Mouse (Mus musculus) adrenal gland, postnatal 25 days (tissue): ENCODE results near the gene Rhof. TPM values are rescaled to one million over a fixed set of nuclear protein-coding genes. Genes with fewer than 3 reads are reported as not detected.

Experiments
- DNase-seq: peaks from one replicate; pipeline ENCODE4 v3.0.0; 2021; ENCODE audit warnings: mixed read lengths
- total RNA-seq: library from RNA; stranded (reverse); gene quantifications from 2 replicates; pipeline ENCODE4 v1.2.3, GENCODE M21; 2021

The Rhof gene
- total RNA-seq, 1 experiment from 2014 or later, result 1.6 TPM

GRCm38 (mm10) chr5:123135471-123136360 is 3.2 kb upstream of the Rhof start:
- peak; percentile 91 for DNase-seq

- no peak for DNase-seq
Measured at GRCm38 (mm10) chr5:123134875-123135382, 2.4 kb upstream of the Rhof start.

DNA sequence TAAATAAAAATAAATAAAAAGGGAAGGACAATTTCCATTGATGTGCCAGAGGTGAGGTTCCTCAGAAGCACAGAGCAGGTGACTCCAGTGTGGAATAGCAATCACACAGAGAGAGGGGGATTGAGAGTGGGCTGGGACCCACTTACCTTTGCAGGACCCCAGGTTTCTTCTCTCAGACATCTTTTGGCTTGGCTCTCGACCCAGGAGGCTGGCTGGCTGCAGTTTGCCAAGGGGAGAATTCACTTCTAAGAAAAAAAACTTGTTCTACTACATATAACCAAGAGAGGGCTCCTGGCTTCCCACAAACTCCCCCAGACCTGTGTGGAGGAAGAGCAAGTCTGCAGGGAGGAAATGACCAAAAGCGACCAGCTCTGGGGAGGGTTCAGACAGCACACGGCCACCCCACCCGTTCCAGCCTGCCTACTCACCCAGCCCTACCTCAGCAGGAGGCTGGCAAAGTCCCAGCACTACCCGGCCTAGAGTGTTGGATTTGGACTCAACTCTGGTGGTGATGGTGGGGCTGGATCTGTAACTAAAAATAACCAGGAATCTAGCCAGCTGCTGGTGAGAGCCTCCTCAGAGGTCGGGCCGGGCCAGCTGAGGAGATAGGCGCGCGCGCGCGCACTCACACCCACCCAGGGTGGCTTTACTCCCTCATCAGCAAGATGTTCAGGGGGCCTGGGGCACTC is 1.8 kb upstream of the Rhof start:
- DNase-seq, result peak; percentile 70

DNA sequence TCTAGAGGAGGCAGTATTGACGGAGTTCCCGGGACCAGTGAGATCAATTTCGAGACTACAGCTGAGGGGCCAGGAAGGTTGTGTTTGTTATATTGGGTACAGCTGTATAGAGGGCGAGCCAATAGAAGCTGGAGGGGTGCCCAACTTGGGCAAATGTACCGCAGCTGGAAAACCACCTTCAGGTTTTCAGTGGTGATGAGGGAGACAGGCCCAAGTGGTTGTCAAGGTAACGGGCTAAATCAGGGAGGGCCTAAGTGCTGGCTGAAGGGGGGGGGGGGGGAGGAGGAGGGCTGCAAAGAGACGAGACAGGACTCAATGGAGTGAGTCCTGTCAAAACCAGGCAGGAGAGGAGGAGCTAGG is 1.3 kb upstream of the Rhof start:
- peak; percentile 10 for DNase-seq

- peak; percentile 84 for DNase-seq
Measured at GRCm38 (mm10) chr5:123133083-123133783, 741 bp upstream of the Rhof start.

DNA sequence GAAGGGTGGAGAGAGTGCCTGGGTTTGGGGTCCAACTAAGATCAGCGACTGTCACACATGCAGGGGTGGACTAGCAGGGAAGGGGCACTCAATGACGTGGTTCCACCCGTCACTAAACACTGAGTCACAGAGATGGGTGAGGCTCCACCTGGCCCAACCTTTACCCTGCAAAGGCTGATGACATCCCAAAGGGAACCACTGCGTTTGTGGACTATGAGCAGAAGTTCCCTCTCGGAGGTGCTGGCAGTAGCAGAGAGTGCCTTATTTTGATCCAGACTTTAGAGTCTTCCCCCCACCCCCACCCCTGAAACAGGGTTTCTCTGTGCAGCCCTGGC is 1.7 kb downstream of the Rhof start:
- DNase-seq, result no peak

GRCm38 (mm10) chr5:123130030-123130813 is 2.3 kb downstream of the Rhof start:
- no peak for DNase-seq

DNA sequence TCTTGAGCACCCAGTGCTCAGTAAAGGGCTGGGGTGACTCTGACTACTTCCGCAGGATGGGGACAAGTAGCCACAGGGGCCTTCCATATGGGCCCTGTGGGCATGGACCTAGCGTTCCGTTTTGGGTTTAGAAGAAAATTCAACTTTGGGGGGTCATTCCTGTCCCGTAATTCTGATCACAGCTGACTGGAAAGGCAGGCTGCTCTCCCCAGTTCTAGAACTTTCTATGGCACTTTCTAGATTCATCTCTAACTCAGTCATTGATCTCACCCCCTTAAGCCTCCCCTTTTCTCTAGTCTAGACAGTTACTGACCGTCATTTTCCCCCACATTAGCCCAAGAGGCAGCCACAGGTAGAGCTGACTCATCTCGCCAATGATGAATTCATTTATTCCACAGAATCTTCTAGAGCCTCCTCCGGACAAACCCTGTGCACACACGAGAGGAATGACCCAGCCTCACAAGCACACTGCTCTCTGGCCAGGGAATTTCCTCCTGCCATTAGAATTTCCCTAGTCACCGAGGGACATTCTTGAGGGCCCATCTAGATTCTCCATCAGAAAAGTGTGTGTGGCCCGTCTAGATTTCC is 3.2 kb downstream of the Rhof start:
- DNase-seq, result no peak

GRCm38 (mm10) chr5:123128426-123129169 is 3.9 kb downstream of the Rhof start:
- no peak for DNase-seq

DNA sequence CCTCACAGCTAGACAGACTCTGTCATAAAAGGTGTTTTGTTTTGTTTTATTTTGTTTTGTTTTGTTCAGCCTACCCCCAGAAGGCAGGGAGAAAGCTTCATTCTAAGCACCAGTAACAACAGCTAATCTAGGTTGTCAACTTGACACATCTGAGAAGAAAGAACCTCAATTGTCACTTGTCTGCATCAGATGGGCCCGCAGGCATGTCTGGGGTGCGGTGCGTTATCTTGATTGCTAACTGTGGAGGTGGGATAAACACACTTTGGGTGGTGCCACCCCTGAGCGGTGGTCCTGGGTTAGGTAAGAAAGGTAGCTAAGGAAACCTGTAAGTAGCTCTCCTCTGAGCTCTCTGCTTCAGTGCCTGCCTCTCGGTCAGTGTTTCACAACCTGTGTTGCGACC is 5.5 kb downstream of the Rhof start:
- no peak for DNase-seq

DNA sequence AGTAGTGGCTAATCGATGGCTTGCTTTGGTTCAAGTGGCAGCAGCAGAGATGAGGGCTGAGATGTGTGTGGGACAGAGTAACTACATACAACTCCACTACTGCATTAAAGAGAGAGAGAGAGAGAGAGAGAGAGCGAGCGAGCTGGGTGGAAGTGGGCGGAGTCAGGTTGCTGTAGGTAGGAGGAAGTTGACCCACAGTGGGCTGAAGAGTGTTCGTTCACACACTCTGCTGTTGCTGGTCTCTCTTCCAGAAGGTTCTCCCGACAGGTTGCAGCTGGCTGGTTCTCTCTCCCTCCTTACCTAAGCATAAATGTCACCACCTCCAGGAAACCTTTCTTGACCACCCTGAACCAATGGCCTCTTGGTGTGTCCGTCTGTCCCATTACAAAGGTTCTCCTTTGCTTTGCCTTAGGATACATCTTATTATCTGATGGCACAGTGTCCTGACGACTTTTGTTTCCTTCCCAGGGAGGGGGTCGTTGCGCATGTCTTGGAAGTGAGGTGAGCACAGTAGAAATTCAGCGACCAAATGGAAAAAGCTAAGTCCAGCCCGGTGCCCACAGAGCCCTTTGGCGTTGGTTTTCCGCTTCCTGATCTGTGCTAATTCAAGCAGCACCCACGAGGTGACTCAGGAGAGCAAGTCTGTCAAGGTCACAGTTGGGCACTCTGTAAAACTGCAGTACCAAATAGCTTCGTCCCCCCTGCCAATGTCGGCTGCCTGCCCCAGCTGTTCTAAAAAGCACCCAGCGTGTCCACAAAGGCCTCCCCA is 6.7 kb downstream of the Rhof start:
- DNase-seq, result no peak

- DNase-seq, result no peak
Measured at GRCm38 (mm10) chr5:123125105-123125504, 7.4 kb downstream of the Rhof start.

- no peak for DNase-seq
Measured at GRCm38 (mm10) chr5:123122181-123122580, 10.3 kb downstream of the Rhof start.

- DNase-seq, result no peak
Measured at GRCm38 (mm10) chr5:123120624-123121215, 11.8 kb downstream of the Rhof start.

GRCm38 (mm10) chr5:123118826-123119225 is 13.7 kb downstream of the Rhof start:
- DNase-seq, result no peak

GRCm38 (mm10) chr5:123117773-123118172 is 14.7 kb downstream of the Rhof start:
- no peak for DNase-seq

DNA sequence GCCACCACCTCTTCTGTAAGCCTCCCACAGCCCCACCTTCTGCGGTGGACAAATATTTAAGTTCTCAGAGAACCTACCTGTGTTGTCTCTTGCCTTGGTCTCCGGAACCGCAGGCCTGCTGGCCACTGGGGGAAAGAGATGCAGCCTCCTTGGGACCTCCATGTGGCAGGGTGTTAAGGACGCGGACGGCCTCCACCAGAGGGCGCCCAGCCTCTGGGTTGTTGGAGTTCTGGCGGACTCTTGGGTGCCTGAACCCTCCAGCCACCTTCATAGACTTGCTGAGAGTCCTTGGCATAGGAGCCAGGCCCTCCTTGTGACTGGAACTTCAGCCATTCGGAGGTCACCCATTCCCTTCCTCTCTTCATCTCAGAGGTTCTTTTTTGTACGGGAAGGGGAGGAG is 15.2 kb downstream of the Rhof start:
- peak; percentile 84 for DNase-seq

GRCm38 (mm10) chr5:123116080-123116479 is 16.4 kb downstream of the Rhof start:
- DNase-seq, result no peak

DNA sequence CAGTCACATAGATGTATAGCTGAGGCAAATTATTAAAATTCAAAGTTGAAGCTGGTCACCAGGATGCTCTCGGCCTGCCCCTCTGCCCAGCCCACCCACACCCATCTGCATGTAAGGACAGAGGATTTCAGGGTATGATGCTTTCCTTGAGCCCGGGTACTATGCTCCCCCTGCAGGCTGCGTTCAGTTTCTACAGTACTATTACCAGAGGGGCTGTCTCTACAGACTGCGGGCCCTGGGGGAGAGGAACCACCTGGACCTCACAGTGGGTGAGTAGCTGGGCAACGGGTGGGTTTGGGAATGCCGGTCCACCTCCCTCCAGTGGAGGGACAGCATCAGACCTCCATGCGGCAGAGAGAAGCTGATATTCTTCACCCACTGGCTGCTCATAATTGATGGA is 17.6 kb downstream of the Rhof start:
- DNase-seq, result no peak

- DNase-seq, result no peak
Measured at GRCm38 (mm10) chr5:123114109-123114508, 18.4 kb downstream of the Rhof start.
